Mouse (Mus musculus) heart, adult 2 months (tissue): ENCODE data around the gene Pla2g16. TPM values are rescaled to one million over a fixed set of nuclear protein-coding genes. Genes with fewer than 3 reads are reported as not detected.

ENCODE experiments used
- DNase-seq, 2 experiments: peaks; one replicate each; pipeline ENCODE4 v3.0.0; 2021
- H3K27ac ChIP-seq: fragments of 200-600 bp; 2 replicates; pipeline ENCODE4 v1.8.1; 2022
- H3K27me3 ChIP-seq: fragments of 200-500 bp; 2 replicates; pipeline ENCODE4 v1.6.1; 2012; ENCODE audit warnings: mild to moderate bottlenecking, low read length, inconsistent platforms, mixed read lengths; ENCODE audit not compliant: control insufficient read depth, insufficient read depth
- H3K36me3 ChIP-seq: fragments of 200-500 bp; 2 replicates; pipeline ENCODE4 v1.6.1; 2012; ENCODE audit warnings: low read length, inconsistent platforms; ENCODE audit not compliant: control insufficient read depth, insufficient read depth
- H3K4me1 ChIP-seq: fragments of 200-500 bp; 2 replicates; pipeline ENCODE4 v1.6.1; 2011; ENCODE audit warnings: low read length; ENCODE audit not compliant: control insufficient read depth, insufficient read depth
- H3K4me3 ChIP-seq: fragments of 200-600 bp; 2 replicates; pipeline ENCODE4 v1.8.1; 2022
- H3K79me2 ChIP-seq: fragments of 200-500 bp; replicated peaks from 2 replicates; pipeline ENCODE4 v1.6.1; 2012; ENCODE audit warnings: mild to moderate bottlenecking, inconsistent platforms, low read length, moderate library complexity, mixed read lengths; ENCODE audit not compliant: control insufficient read depth, insufficient read depth
- H3K9ac ChIP-seq: fragments of 200-500 bp; 2 replicates; pipeline ENCODE4 v1.6.1; 2012; ENCODE audit warnings: low read depth, mild to moderate bottlenecking, control low read depth, inconsistent platforms, low read length, mixed read lengths
- CTCF ChIP-seq: fragments of 200-600 bp; IDR thresholded peaks from 2 replicates; pipeline ENCODE4 v1.8.1; 2022; ENCODE audit warnings: antibody characterized with exemption, mild to moderate bottlenecking, moderate library complexity
- EP300 ChIP-seq: fragments of 200-500 bp; IDR thresholded peaks from 2 replicates; pipeline ENCODE4 v1.6.1; 2011; ENCODE audit warnings: low read depth, low read length, control low read depth; ENCODE audit not compliant: insufficient read depth
- POLR2A ChIP-seq: fragments of 200-500 bp; IDR thresholded peaks from 2 replicates; pipeline ENCODE4 v1.6.1; 2011; ENCODE audit warnings: mild to moderate bottlenecking, low read depth, low read length, control low read depth; ENCODE audit not compliant: insufficient read depth
- WGBS: fragments of 180-500 bp; shearing (Covaris S2); methylation state at CpG from one replicate; pipeline ENCODE4 v1.1.7; 2018; 5-methylcytosine and 5-hydroxymethylcytosine counted together
- intact Hi-C: fragments of 180-260 bp; cut with DNase I; formaldehyde crosslinking; loops from one replicate; pipeline ENCODE4 v1.15.1; 2025
- polyA plus RNA-seq: library from polyadenylated mRNA; depleted of rRNA; stranded (reverse); fragments of >200 nt; gene quantifications from 2 replicates; pipeline ENCODE4 v1.2.3, GENCODE M21; 2012; rRNA removed
- total RNA-seq, 2 experiments: library from RNA; stranded (reverse); gene quantifications; 2 replicates each; pipeline ENCODE4 v1.2.3; 2021

Pla2g16 gene
- total and polyA plus RNA-seq, 3 experiments, result 75.6 to 134 (median 104) TPM

DNA sequence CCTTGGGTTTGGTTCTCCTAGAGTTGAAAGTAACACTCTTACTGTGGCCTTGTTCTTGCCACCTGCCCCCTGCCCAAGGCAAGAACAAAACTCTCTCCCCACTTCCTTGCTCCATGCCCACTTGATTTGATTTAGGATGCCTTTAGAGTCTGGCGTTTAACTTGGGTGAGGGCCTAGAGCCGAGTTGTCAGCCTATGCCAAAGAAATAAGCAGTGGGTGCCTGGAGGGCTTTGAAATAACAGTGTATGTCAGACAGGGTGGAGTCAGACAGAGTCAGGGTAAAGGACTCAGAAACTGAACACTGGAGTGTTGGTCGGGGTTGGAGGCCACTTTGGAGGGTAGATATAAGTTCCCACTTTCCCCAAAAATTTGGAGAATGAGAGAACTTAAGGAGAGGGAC is 59.8 kb downstream of the Pla2g16 start:
- Histone ChIP-seq H3K4me1 (no peaks in the 10 kb centered on the region), H3K36me3 (no peaks in the 10 kb centered on the region), H3K27me3 (peaks cover 3% of the 10 kb centered on the region; the same call in 1 of the 2 replicates), H3K27ac (no peak overlapping the region), H3K79me2 (no peaks in the 10 kb centered on the region), H3K4me3 (no peak overlapping the region), H3K9ac (no peak overlapping the region)
- TF ChIP-seq CTCF (no peak), EP300 (no peak), POLR2A (no peak)
- no peak for DNase-seq
- WGBS, result 59% methylated on average over 3 of the region's 3 CpGs
- intact Hi-C loops, result loop anchor here (1.0 to 2.0 kb wide), 2 partner anchors 88 to 176 kb away; no protein-coding TSS in a partner anchor

DNA sequence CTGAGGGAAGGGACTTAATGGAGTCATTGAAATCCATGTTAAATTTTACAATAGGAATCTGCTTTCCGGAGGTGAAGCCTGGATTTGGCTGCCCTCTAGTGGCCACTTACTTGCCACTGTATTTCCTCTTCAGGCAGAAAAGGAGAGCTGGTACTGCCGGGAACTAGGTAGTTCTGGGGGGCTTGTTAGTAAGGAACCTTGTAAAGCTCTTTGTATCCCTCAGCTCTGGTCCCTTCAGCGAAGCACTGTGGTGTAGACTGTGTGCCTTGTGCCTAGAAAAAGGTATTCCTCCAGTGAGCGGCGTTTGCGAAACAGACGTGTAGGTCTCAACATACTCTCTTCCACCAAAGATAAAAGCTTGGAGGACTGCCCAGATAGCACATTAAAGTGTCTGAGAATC is 60.4 kb downstream of the Pla2g16 start:
- intact Hi-C loops, result loop anchor here (1.0 to 2.0 kb wide), 2 partner anchors 88 to 177 kb away; no protein-coding TSS in a partner anchor
- Histone ChIP-seq H3K36me3 (no peaks in the 10 kb centered on the region), H3K4me3 (no peak overlapping the region), H3K27ac (no peak overlapping the region), H3K27me3 (no peaks in the 10 kb centered on the region), H3K9ac (no peak overlapping the region), H3K79me2 (no peaks in the 10 kb centered on the region), H3K4me1 (no peaks in the 10 kb centered on the region)
- DNase-seq, result peak; percentile 41 to 61
- TF ChIP-seq POLR2A, result no peak
- TF ChIP-seq CTCF, result peak; percentile 80
- WGBS, result 20% methylated on average over 7 of the region's 7 CpGs

- Histone ChIP-seq H3K36me3 (no peaks in the 10 kb centered on the region), H3K9ac (no peak overlapping the region), H3K4me3 (no peak overlapping the region), H3K79me2 (no peaks in the 10 kb centered on the region), H3K27ac (no peak overlapping the region), H3K4me1 (no peaks in the 10 kb centered on the region), H3K27me3 (no peaks in the 10 kb centered on the region)
- TF ChIP-seq POLR2A (no peak), CTCF (no peak), EP300 (no peak)
- intact Hi-C loops, result no loop called here
- DNase-seq, result no peak
Measured at GRCm38 (mm10) chr19:7633021-7633420, 75.8 kb downstream of the Pla2g16 start.

- no peaks in the 10 kb centered on the region for H3K36me3 ChIP-seq
Measured at GRCm38 (mm10) chr19:7633786-7634185, 76.5 kb downstream of the Pla2g16 start.

More at GRCm38 (mm10) chr19:7633786-7634185, 76.5 kb downstream of the Pla2g16 start:
- DNase-seq, result no peak
- intact Hi-C loops, result no loop called here
- no peak overlapping the region for H3K27ac ChIP-seq
- H3K4me1 ChIP-seq, result no peaks in the 10 kb centered on the region
- H3K79me2 ChIP-seq, result no peaks in the 10 kb centered on the region
- no peak overlapping the region for H3K4me3 ChIP-seq
- 48% methylated on average over 1 of the region's 1 CpGs for WGBS
- H3K27me3 ChIP-seq, result no peaks in the 10 kb centered on the region
- H3K9ac ChIP-seq, result no peak overlapping the region
- TF ChIP-seq POLR2A (no peak), CTCF (no peak), EP300 (no peak)

Other genes starting within 250 kb of the Pla2g16 start
- 10 to 100 TPM; 46.2 to 53.8 TPM for gene Mark2, start 215.6 kb upstream of the Pla2g16 start, total RNA-seq
- gene Mark2, start 215.6 kb upstream of the Pla2g16 start, polyA plus RNA-seq, result 53.1 and 56.7 TPM in 2 replicates
- gene Spindoc, start 174.5 kb upstream of the Pla2g16 start, total RNA-seq, result 10 to 100 TPM; 11.6 to 14.0 TPM
- 12.4 and 13.4 TPM in 2 replicates for gene Spindoc, start 174.5 kb upstream of the Pla2g16 start, polyA plus RNA-seq
- gene 2700081O15Rik, start 139.8 kb upstream of the Pla2g16 start, total RNA-seq, result 10 to 100 TPM; 13.1 to 13.4 TPM
- gene 2700081O15Rik, start 139.8 kb upstream of the Pla2g16 start, polyA plus RNA-seq, result 16.4 and 25.7 TPM in 2 replicates
- 10 to 100 TPM; 71.8 to 75.4 TPM for gene Rtn3, start 74.2 kb upstream of the Pla2g16 start, total RNA-seq
- gene Rtn3, start 74.2 kb upstream of the Pla2g16 start, polyA plus RNA-seq, result 58.2 and 89.4 TPM in 2 replicates
- 10 to 100 TPM; 14.0 TPM for gene Atl3, start 63.4 kb upstream of the Pla2g16 start, total RNA-seq
- gene Atl3, start 63.4 kb upstream of the Pla2g16 start, polyA plus RNA-seq, result 6.8 and 14.3 TPM in 2 replicates
- 1 to 10 TPM in 1 of 2 experiments, under 1 TPM in 1; 0.34 to 1.2 TPM for gene Lgals12, start 49.7 kb downstream of the Pla2g16 start, total RNA-seq
- gene Lgals12, start 49.7 kb downstream of the Pla2g16 start, polyA plus RNA-seq, result 1.3 and 4.0 TPM in 2 replicates
- not detected for gene Hrasls5, start 55.1 kb downstream of the Pla2g16 start, total RNA-seq
- gene Hrasls5, start 55.1 kb downstream of the Pla2g16 start, polyA plus RNA-seq, result 0.82 and 0.94 TPM in 2 replicates
- gene Slc22a19, start 153.9 kb downstream of the Pla2g16 start, total RNA-seq, result not detected
- not detected in 2 replicates for gene Slc22a19, start 153.9 kb downstream of the Pla2g16 start, polyA plus RNA-seq
- not detected for gene Slc22a26, start 245.2 kb downstream of the Pla2g16 start, total RNA-seq
- gene Slc22a26, start 245.2 kb downstream of the Pla2g16 start, polyA plus RNA-seq, result not detected in 2 replicates